Mouse (Mus musculus) hindbrain, postnatal 0 days (tissue): ENCODE data around the gene Wt1. TPM values are rescaled to one million over a fixed set of nuclear protein-coding genes. Genes with fewer than 3 reads are reported as not detected.

ENCODE experiments used
- ATAC-seq: fragments of 200-750 bp; cut with Nextera tagmentation; 2 replicates; pipeline ENCODE4 v1.8.0; 2017; ENCODE audit warnings: mild to moderate bottlenecking, moderate TSS enrichment, moderate library complexity
- DNase-seq: peaks from one replicate; pipeline ENCODE4 v3.0.0-alpha.2; 2015; ENCODE audit warnings: low spot score
- H3K27ac ChIP-seq: fragments of 300-500 bp; sonication (generic); 2 replicates; pipeline ENCODE4 v1.5.1; 2014; ENCODE audit warnings: mild to moderate bottlenecking
- H3K27me3 ChIP-seq: fragments of 300-500 bp; sonication (generic); 2 replicates; pipeline ENCODE4 v1.6.1; 2014; ENCODE audit warnings: low read length, mixed read lengths; ENCODE audit not compliant: insufficient read depth
- H3K36me3 ChIP-seq: fragments of 300-500 bp; sonication (generic); 2 replicates; pipeline ENCODE4 v1.6.1; 2014; ENCODE audit warnings: low read length, mixed read lengths; ENCODE audit not compliant: insufficient read depth
- H3K4me1 ChIP-seq: fragments of 300-500 bp; sonication (generic); 2 replicates; pipeline ENCODE4 v1.6.1; 2014; ENCODE audit warnings: antibody characterized with exemption, low read length, mixed read lengths; ENCODE audit not compliant: insufficient read depth
- H3K4me2 ChIP-seq: fragments of 300-500 bp; sonication (generic); 2 replicates; pipeline ENCODE4 v1.6.1; 2014; ENCODE audit warnings: low read depth, mild to moderate bottlenecking, low read length, moderate library complexity, mixed read lengths
- H3K4me3 ChIP-seq: fragments of 300-500 bp; sonication (generic); 2 replicates; pipeline ENCODE4 v1.5.1; 2014; ENCODE audit warnings: low read length
- H3K9ac ChIP-seq: fragments of 300-500 bp; sonication (generic); replicated peaks from 2 replicates; pipeline ENCODE4 v1.6.1; 2014; ENCODE audit warnings: mild to moderate bottlenecking, low read length, moderate library complexity, mixed read lengths
- H3K9me3 ChIP-seq: fragments of 300-500 bp; sonication (generic); 2 replicates; pipeline ENCODE4 v1.6.1; 2016; ENCODE audit warnings: low read length, mixed read lengths
- CTCF ChIP-seq: IDR thresholded peaks from 2 replicates; pipeline ENCODE4 v1.5.1; 2016; ENCODE audit warnings: antibody characterized with exemption, control low read depth, low read depth
- WGBS: fragments of 180-500 bp; shearing (Covaris S2); extraction: QIAGEN DNeasy Blood & Tissue Kit; methylation state at CpG from one replicate; pipeline ENCODE4 v1.1.7; 2014; 5-methylcytosine and 5-hydroxymethylcytosine counted together
- polyA plus RNA-seq: library from polyadenylated mRNA; unstranded; fragments of >200 nt; fragmentation: Nextera tagmentation; extraction: Ambion mirVana; gene quantifications from 2 replicates; pipeline ENCODE4 v1.2.1, GENCODE M21; 2015
- total RNA-seq: library from RNA; depleted of rRNA; stranded (reverse); fragments of >200 nt; gene quantifications from 2 replicates; pipeline ENCODE4 v1.2.3, GENCODE M21; 2014

Wt1 gene
- total and polyA plus RNA-seq, 2 experiments from 2014 or later, result 0.56 to 1.9 TPM

- no peak overlapping the region for H3K9ac ChIP-seq
- H3K9me3 ChIP-seq, result no peaks in the 10 kb centered on the region
- no peaks in the 10 kb centered on the region for H3K4me1 ChIP-seq
- no peak overlapping the region for H3K4me2 ChIP-seq
- no peak for ATAC-seq
- DNase-seq, result peak; percentile 5
- TF ChIP-seq CTCF, result peak; percentile 79
- H3K27me3 ChIP-seq, result no peaks in the 10 kb centered on the region
- no peak overlapping the region for H3K4me3 ChIP-seq
- no peak overlapping the region for H3K27ac ChIP-seq
- WGBS, result 80% methylated on average over 10 of the region's 10 CpGs
- no peaks in the 10 kb centered on the region for H3K36me3 ChIP-seq
Observed at GRCm38 (mm10) chr2:105188182-105188581, 61.9 kb downstream of the Wt1 start.

GRCm38 (mm10) chr2:105189352-105189751 lies 63.0 kb downstream of the Wt1 start:
- Histone ChIP-seq H3K9ac (no peak overlapping the region), H3K4me3 (no peak overlapping the region), H3K4me2 (no peak overlapping the region), H3K27ac (no peak overlapping the region), H3K27me3 (no peaks in the 10 kb centered on the region), H3K4me1 (no peaks in the 10 kb centered on the region), H3K36me3 (no peaks in the 10 kb centered on the region), H3K9me3 (no peaks in the 10 kb centered on the region)
- ATAC-seq (no peak), DNase-seq (peak; percentile 21)
- TF ChIP-seq CTCF, result peak; percentile 52
- WGBS, result 32% methylated on average over 5 of the region's 5 CpGs

GRCm38 (mm10) chr2:105200152-105200551 lies 73.8 kb downstream of the Wt1 start:
- no peak overlapping the region for H3K4me3 ChIP-seq
- ATAC-seq (no peak), DNase-seq (no peak)
- H3K4me1 ChIP-seq, result no peaks in the 10 kb centered on the region
- H3K9ac ChIP-seq, result no peak overlapping the region
- no peak overlapping the region for H3K4me2 ChIP-seq
- no peaks in the 10 kb centered on the region for H3K36me3 ChIP-seq
- TF ChIP-seq CTCF, result no peak
- no peak overlapping the region for H3K27ac ChIP-seq
- H3K9me3 ChIP-seq, result no peaks in the 10 kb centered on the region
- H3K27me3 ChIP-seq, result no peaks in the 10 kb centered on the region
- 59% methylated on average over 8 of the region's 8 CpGs for WGBS

- H3K9me3 ChIP-seq, result no peaks in the 10 kb centered on the region
- H3K9ac ChIP-seq, result no peak overlapping the region
- WGBS, result 81% methylated on average over 9 of the region's 9 CpGs
- H3K4me1 ChIP-seq, result no peaks in the 10 kb centered on the region
- no peak overlapping the region for H3K4me3 ChIP-seq
- H3K4me2 ChIP-seq, result no peak overlapping the region
- H3K27ac ChIP-seq, result no peak overlapping the region
- DNase-seq (no peak), ATAC-seq (no peak)
- no peaks in the 10 kb centered on the region for H3K36me3 ChIP-seq
- H3K27me3 ChIP-seq, result no peaks in the 10 kb centered on the region
- TF ChIP-seq CTCF, result no peak
Observed at GRCm38 (mm10) chr2:105206563-105207174, 80.3 kb downstream of the Wt1 start.

GRCm38 (mm10) chr2:105212839-105213238 lies 86.5 kb downstream of the Wt1 start:
- no peak overlapping the region for H3K4me2 ChIP-seq
- no peaks in the 10 kb centered on the region for H3K27me3 ChIP-seq
- H3K9ac ChIP-seq, result no peak overlapping the region
- ATAC-seq (no peak), DNase-seq (no peak)
- no peaks in the 10 kb centered on the region for H3K9me3 ChIP-seq
- no peaks in the 10 kb centered on the region for H3K4me1 ChIP-seq
- H3K27ac ChIP-seq, result no peak overlapping the region
- no peak overlapping the region for H3K4me3 ChIP-seq
- no peak for TF ChIP-seq CTCF
- no peaks in the 10 kb centered on the region for H3K36me3 ChIP-seq
- 77% methylated on average over 7 of the region's 7 CpGs for whole genome bisulfite sequencing

GRCm38 (mm10) chr2:105215914-105216313 lies 89.6 kb downstream of the Wt1 start:
- no peak overlapping the region for H3K9ac ChIP-seq
- no peaks in the 10 kb centered on the region for H3K27me3 ChIP-seq
- no peaks in the 10 kb centered on the region for H3K4me1 ChIP-seq
- no peaks in the 10 kb centered on the region for H3K9me3 ChIP-seq
- ATAC-seq (no peak), DNase-seq (no peak)
- no peak overlapping the region for H3K4me3 ChIP-seq
- no peak overlapping the region for H3K27ac ChIP-seq
- TF ChIP-seq CTCF, result no peak
- H3K36me3 ChIP-seq, result no peaks in the 10 kb centered on the region
- no peak overlapping the region for H3K4me2 ChIP-seq
- WGBS, result 74% methylated on average over 8 of the region's 8 CpGs

GRCm38 (mm10) chr2:105219229-105219628 lies 92.9 kb downstream of the Wt1 start:
- H3K36me3 ChIP-seq, result no peaks in the 10 kb centered on the region
- peaks cover 8% of the 10 kb centered on the region; the same call in 1 of the 2 replicates for H3K27me3 ChIP-seq
- no peak overlapping the region for H3K27ac ChIP-seq
- H3K4me3 ChIP-seq, result no peak overlapping the region
- WGBS, result 84% methylated on average over 5 of the region's 5 CpGs
- DNase-seq (no peak), ATAC-seq (no peak)
- 0 out of 2 replicates have a peak, but pooled peaks cover 1% of the 10 kb centered on the region for H3K4me1 ChIP-seq
- TF ChIP-seq CTCF, result no peak
- no peak overlapping the region for H3K9ac ChIP-seq
- no peak overlapping the region for H3K4me2 ChIP-seq
- no peaks in the 10 kb centered on the region for H3K9me3 ChIP-seq
